Mouse (Mus musculus) yolk sac, embryonic 10.5 days (tissue): ENCODE data around the gene D130052B06Rik.

Experiments
- DNase-seq: peaks from one replicate; pipeline ENCODE4 v3.0.0-alpha.2; 2017; ENCODE audit warnings: low spot score

Gene D130052B06Rik

DNA sequence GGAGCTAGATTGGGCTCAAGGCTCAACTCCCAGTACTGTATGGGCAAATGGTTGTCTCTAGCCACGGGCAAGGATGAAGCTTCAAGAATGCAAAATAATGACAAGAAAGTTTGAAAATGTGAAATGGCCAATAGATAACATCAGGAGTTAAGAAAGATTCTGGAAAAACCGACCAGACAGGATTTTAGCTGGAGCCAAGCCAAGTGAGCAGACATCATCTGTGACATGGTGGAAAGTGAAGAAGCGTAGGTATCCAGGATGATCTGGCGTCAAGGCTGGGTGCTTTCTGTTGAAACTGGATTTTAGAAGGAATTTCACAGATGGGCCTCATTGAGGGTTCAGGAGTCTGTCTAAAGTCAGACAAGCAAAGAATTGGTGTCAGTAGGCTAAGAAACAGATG lies at the start of gene D130052B06Rik:
Gene D130052B06Rik, plus strand, starts transcription at position 317 of the 400 bp plus-strand sequence.
- no peak for DNase-seq

GRCm38 (mm10) chr11:33550861-33551560 lies 48.1 kb upstream of the D130052B06Rik start:
- no peak for DNase-seq

GRCm38 (mm10) chr11:33554123-33554522 lies 45.0 kb upstream of the D130052B06Rik start:
- DNase-seq, result no peak

DNA sequence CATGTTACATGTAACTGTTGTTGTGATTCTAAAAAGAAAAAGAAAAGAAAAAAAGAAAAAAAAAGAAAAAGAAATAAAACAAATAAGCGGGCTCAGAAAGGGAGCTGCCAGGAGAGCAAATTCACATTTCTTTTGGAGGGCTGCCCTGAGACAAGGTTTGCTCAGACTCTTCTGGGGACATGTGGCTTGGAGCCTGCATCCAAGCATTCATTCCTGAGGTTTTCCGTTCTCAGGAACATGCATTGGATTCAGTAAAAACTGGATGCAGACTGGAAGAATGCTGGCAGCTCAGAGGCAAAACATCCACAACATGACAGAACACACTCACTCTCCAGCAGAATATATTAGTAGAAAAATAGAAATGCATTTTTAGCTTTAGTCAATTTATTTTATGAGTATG lies 35.2 kb upstream of the D130052B06Rik start:
- no peak for DNase-seq

DNA sequence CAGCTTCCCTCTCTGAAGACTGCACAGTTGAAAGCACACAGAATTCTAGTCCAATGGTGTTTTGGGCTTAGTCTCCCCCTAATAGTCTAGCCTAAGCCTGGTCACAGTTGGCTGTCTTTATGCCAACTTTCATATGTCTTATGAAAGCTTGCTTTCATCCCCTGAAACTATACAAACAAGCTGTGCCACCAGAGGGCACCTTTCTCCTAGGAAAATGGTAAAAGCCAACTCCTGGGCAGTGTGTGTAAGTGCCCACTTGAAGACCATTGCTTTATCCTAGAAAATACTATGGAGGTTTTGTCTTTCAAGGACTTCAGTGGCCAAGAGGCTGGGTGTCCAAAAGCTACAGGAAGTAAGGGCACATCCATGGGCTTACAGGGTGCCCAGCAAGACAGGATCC lies 28.7 kb upstream of the D130052B06Rik start:
- DNase-seq, result no peak

- DNase-seq, result no peak
Measured at GRCm38 (mm10) chr11:33574944-33575343, 24.2 kb upstream of the D130052B06Rik start.

- no peak for DNase-seq
Measured at GRCm38 (mm10) chr11:33578859-33579258, 20.2 kb upstream of the D130052B06Rik start, which contains the start of gene Gabrp. Gabrp (minus strand) TSS chr11:33578959.

GRCm38 (mm10) chr11:33579621-33580020 lies 19.5 kb upstream of the D130052B06Rik start:
- no peak for DNase-seq

DNA sequence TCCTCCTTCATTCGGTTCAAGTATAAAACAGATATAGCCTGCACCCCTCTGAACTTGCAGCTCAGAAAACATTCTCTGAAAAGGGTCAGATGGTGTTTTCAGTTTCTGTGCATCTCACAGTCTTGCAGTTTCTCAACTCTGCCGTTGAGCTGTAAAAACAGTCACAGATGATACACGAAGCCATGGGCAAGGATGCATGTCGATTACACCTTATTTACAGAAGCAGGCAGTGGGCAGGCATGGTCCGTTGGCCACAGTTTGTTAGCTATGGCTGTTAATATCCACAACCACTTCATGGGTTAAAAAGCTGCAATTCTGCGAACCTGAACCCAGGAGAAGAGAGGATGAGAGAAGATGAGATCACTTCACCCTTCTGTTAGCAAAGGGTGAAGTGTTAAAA lies 12.5 kb upstream of the D130052B06Rik start:
- DNase-seq, result no peak

- DNase-seq, result no peak
Measured at GRCm38 (mm10) chr11:33590771-33591170, 8.3 kb upstream of the D130052B06Rik start.

DNA sequence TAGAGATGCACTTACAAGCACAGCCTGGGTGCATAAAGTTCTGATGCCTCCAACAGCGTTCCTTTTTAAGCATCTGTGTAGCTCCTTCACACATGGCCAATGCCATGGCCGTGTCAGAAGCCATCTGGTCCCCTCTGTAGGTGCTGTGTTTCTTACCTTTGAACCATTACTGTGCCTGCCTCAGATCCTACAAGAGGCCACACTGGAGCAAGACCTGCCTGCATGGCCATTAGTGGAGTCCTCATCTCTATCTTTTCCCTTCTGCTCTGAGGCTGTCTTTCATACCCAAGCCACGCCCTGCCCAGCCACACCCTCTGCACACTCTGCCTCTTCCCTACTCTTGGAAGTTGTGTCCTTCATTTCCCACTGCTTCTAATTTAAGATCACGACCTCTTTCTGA lies 6.3 kb upstream of the D130052B06Rik start:
- no peak for DNase-seq

- DNase-seq, result no peak
Measured at GRCm38 (mm10) chr11:33596655-33597054, 2.4 kb upstream of the D130052B06Rik start.

GRCm38 (mm10) chr11:33603174-33603573 lies 4.1 kb downstream of the D130052B06Rik start:
- DNase-seq, result no peak

DNA sequence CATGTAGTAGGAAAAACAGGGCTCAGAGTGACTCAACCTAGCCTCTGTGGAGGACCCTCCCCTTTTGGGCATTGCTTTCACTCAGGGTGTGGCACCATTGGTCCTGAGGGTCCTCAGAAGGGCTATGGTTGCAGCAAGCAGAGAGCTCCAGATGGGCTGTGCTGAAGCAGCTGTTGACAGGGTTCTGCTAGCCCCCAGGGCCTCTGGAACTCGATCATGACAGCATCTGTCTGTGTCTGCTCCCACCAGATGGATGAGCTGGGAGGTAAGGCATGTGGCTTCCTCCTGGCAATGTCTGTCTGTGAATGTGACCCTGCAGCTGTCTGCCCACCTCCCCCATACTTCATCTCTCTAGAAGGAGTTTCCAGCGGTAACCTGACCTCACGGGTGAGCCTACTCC lies 8.7 kb downstream of the D130052B06Rik start:
- DNase-seq, result peak; percentile 50

GRCm38 (mm10) chr11:33614218-33614617 lies 15.1 kb downstream of the D130052B06Rik start:
- peak; percentile 56 for DNase-seq

DNA sequence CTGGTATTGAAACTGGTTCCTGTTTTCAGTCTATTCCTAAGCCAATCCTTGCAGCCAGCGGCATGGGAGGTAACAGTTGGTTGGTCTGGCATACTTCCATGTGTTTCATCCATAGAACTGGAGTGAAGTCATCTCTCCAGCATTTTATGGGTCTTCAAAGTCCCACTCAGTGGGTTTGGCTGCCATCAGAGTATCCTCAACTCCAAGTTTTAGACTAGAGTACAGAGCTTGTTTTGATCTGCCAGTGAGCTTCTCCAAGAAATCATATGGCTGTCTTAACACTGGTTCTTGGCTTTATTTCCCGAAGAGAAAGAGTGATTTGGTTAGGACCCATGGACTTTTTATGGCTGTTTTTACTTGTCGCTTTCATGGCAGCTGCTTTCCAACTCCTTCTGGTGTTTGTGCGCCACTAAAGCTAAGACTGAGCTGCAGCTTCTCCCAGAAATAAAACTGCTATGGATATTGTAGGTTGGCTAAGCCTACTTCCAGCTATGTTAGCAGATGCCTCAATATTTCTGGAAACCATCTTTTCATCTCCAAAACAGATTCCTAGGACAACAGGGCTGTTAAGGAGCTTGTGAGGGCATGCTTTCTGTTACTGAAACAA lies 28.1 kb downstream of the D130052B06Rik start:
- no peak for DNase-seq

DNA sequence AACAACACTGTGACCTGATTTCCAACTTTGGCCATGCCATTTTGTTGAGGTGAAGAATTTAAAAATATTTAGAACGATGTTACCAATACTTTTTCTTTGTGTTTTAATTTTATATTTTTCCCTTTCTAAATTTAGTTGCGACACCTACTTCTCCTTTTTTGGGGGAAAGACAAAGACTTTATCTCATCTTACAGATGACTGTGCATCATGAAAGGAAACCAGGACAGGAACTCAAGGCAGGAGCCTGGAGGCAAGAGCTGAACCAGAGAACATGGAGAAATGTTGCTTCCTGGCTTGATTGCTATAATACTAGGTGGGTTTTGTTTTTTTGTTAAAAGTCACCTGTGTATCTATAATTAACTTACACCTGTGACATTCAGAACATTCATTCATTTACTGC lies 38.0 kb downstream of the D130052B06Rik start:
- DNase-seq, result no peak

- DNase-seq, result no peak
Measured at GRCm38 (mm10) chr11:33649358-33649757, 50.3 kb downstream of the D130052B06Rik start.

- DNase-seq, result no peak
Measured at GRCm38 (mm10) chr11:33654485-33654884, 55.4 kb downstream of the D130052B06Rik start.

- no peak for DNase-seq
Measured at GRCm38 (mm10) chr11:33655221-33655620, 56.1 kb downstream of the D130052B06Rik start.

- DNase-seq, result no peak
Measured at GRCm38 (mm10) chr11:33655861-33656593, 56.9 kb downstream of the D130052B06Rik start.

- DNase-seq, result no peak
Measured at GRCm38 (mm10) chr11:33660016-33660913, 61.2 kb downstream of the D130052B06Rik start.
